Mouse (Mus musculus) left cerebral cortex, postnatal 10 days (tissue): Measurements from ENCODE around the gene Pik3c2a. TPM values are rescaled to one million over a fixed set of nuclear protein-coding genes. Genes with fewer than 3 reads are reported as not detected.

ENCODE experiments used
- DNase-seq, 2 experiments: peaks; one replicate each; pipeline ENCODE4 v3.0.0; 2021 to 2022; ENCODE audit warnings: low spot score in 2 of 2, mixed read lengths in 1 of 2; ENCODE audit errors: extremely low spot score in 1 of 2
- intact Hi-C: fragments of 180-260 bp; cut with DNase I; formaldehyde crosslinking; loops from one replicate; pipeline ENCODE4 v1.15.1; 2025
- total RNA-seq, 2 experiments: library from RNA; stranded (reverse); gene quantifications; 2 replicates each; pipeline ENCODE4 v1.2.3; 2021

Pik3c2a gene
- total RNA-seq, 2 experiments from 2014 or later, result 21.0 to 23.0 TPM

GRCm38 (mm10) chr7:116307871-116308631 lies 135.2 kb downstream of the Pik3c2a start, which contains the start of gene Plekha7:
Plekha7 (minus strand) TSS chr7:116308376.
- DNase-seq, result peak in 1 of 2 experiments; percentile 43
- intact Hi-C loops, result no loop called here

- DNase-seq, result peak in 1 of 2 experiments; percentile 76
- intact Hi-C loops, result no loop called here
These were observed 136.0 kb downstream of the Pik3c2a start for GRCm38 (mm10) chr7:116307099-116307870.

GRCm38 (mm10) chr7:116306601-116307000 lies 136.6 kb downstream of the Pik3c2a start:
- no peak for DNase-seq
- intact Hi-C loops, result no loop called here

- intact Hi-C loops, result no loop called here
- no peak for DNase-seq
These were observed 141.5 kb downstream of the Pik3c2a start for GRCm38 (mm10) chr7:116301661-116302311.

GRCm38 (mm10) chr7:116301144-116301543 lies 142.1 kb downstream of the Pik3c2a start:
- no peak for DNase-seq
- intact Hi-C loops, result no loop called here

GRCm38 (mm10) chr7:116298851-116299250 lies 144.4 kb downstream of the Pik3c2a start:
- DNase-seq, result no peak
- intact Hi-C loops, result no loop called here

GRCm38 (mm10) chr7:116298389-116298788 lies 144.9 kb downstream of the Pik3c2a start:
- no peak for DNase-seq
- intact Hi-C loops, result no loop called here

- intact Hi-C loops, result no loop called here
- DNase-seq, result no peak
These were observed 148.3 kb downstream of the Pik3c2a start for GRCm38 (mm10) chr7:116294961-116295360.

- intact Hi-C loops, result no loop called here
- DNase-seq, result no peak
These were observed 150.9 kb downstream of the Pik3c2a start for GRCm38 (mm10) chr7:116292377-116292776.

GRCm38 (mm10) chr7:116290559-116290958 lies 152.7 kb downstream of the Pik3c2a start:
- no peak for DNase-seq
- intact Hi-C loops, result no loop called here

GRCm38 (mm10) chr7:116288996-116289395 lies 154.3 kb downstream of the Pik3c2a start:
- intact Hi-C loops, result no loop called here
- DNase-seq, result no peak

- DNase-seq, result no peak
- intact Hi-C loops, result no loop called here
These were observed 155.3 kb downstream of the Pik3c2a start for GRCm38 (mm10) chr7:116287959-116288358.

Other genes with a start within 250 kb of the Pik3c2a start
- gene Plekha7, start 135.1 kb downstream of the Pik3c2a start, total RNA-seq, result 10 to 100 TPM; 18.7 to 23.6 TPM
- 100 to 1,000 TPM; 248 to 274 TPM for gene Rps13, start 109.3 kb downstream of the Pik3c2a start, total RNA-seq
- gene Nucb2, start 60.9 kb upstream of the Pik3c2a start, total RNA-seq, result 10 to 100 TPM; 32.1 to 40.0 TPM